Mouse (Mus musculus): ENCODE measurements at regions not wholly inside any gene's neighbourhood (a gene's known extent, or its start where the extent isn't known, plus 50 kb on each side); places are given as distances from the start of the nearest gene placed in this dataset.

GRCm38 (mm10) chr16:9274583-9275100, 444.7 kb downstream of the 1810013L24Rik start:
- no peak for ATAC-seq
- Histone ChIP-seq H3K27me3 (replicated peaks; ENCODE audit: control insufficient read depth, insufficient read depth, low read length) (no peaks in the 10 kb centered on the region), H3K9me3 (ENCODE audit: control insufficient read depth, low read length) (no peaks in the 10 kb centered on the region), H3K4me3 (ENCODE audit: low read length) (no peak overlapping the region), H3K9ac (ENCODE audit: low read depth, low read length) (no peak overlapping the region), H3K4me1 (ENCODE audit: control insufficient read depth, insufficient read depth, low read depth, low read length) (no peaks in the 10 kb centered on the region), H3K4me2 (ENCODE audit: low read length) (no peak overlapping the region), H3K27ac (ENCODE audit: low read depth, low read length) (no peak overlapping the region), H3K36me3 (ENCODE audit: control insufficient read depth, insufficient read depth, low read length) (no peaks in the 10 kb centered on the region)
- WGBS = 58% methylated on average over 7 of the region's 7 CpGs

- WGBS = 78% methylated on average over 4 of the region's 4 CpGs
- Histone ChIP-seq H3K4me3 (ENCODE audit: low read length) (no peak overlapping the region), H3K9ac (ENCODE audit: low read depth, low read length) (no peak overlapping the region), H3K9me3 (ENCODE audit: control insufficient read depth, low read length) (no peaks in the 10 kb centered on the region), H3K27ac (ENCODE audit: low read depth, low read length) (no peak overlapping the region), H3K4me1 (ENCODE audit: control insufficient read depth, insufficient read depth, low read depth, low read length) (peaks cover 2% of the 10 kb centered on the region; the same call in 1 of the 2 replicates), H3K4me2 (ENCODE audit: low read length) (no peak overlapping the region), H3K36me3 (ENCODE audit: control insufficient read depth, insufficient read depth, low read length) (no peaks in the 10 kb centered on the region), H3K27me3 (replicated peaks; ENCODE audit: control insufficient read depth, insufficient read depth, low read length) (no peaks in the 10 kb centered on the region)
- no peak for ATAC-seq
Measured at GRCm38 (mm10) chr16:9275426-9275825, 445.5 kb downstream of the 1810013L24Rik start.

GRCm38 (mm10) chr16:9277064-9277463, 447.2 kb downstream of the 1810013L24Rik start:
- no peak overlapping the region for H3K27ac ChIP-seq (ENCODE audit: low read depth, low read length)
- H3K4me2 ChIP-seq (ENCODE audit: low read length) = no peak overlapping the region
- no peak overlapping the region for H3K9ac ChIP-seq (ENCODE audit: low read depth, low read length)
- no peak for ATAC-seq
- H3K4me1 ChIP-seq (ENCODE audit: control insufficient read depth, insufficient read depth, low read depth, low read length) = peaks cover 13% of the 10 kb centered on the region
- no peaks in the 10 kb centered on the region for H3K27me3 ChIP-seq (replicated peaks; ENCODE audit: control insufficient read depth, insufficient read depth, low read length)
- H3K36me3 ChIP-seq (ENCODE audit: control insufficient read depth, insufficient read depth, low read length) = no peaks in the 10 kb centered on the region
- H3K9me3 ChIP-seq (ENCODE audit: control insufficient read depth, low read length) = no peaks in the 10 kb centered on the region
- 81% methylated on average over 1 of the region's 1 CpGs for WGBS
- H3K4me3 ChIP-seq (ENCODE audit: low read length) = no peak overlapping the region

- Histone ChIP-seq H3K4me3 (ENCODE audit: low read length) (no peak overlapping the region), H3K9me3 (ENCODE audit: control insufficient read depth, low read length) (no peaks in the 10 kb centered on the region), H3K36me3 (ENCODE audit: control insufficient read depth, insufficient read depth, low read length) (no peaks in the 10 kb centered on the region), H3K27ac (ENCODE audit: low read depth, low read length) (no peak overlapping the region), H3K9ac (ENCODE audit: low read depth, low read length) (no peak overlapping the region), H3K4me1 (ENCODE audit: control insufficient read depth, insufficient read depth, low read depth, low read length) (peaks cover 13% of the 10 kb centered on the region), H3K27me3 (replicated peaks; ENCODE audit: control insufficient read depth, insufficient read depth, low read length) (no peaks in the 10 kb centered on the region), H3K4me2 (ENCODE audit: low read length) (no peak overlapping the region)
- 52% methylated on average over 6 of the region's 6 CpGs for WGBS
- no peak for ATAC-seq
Measured at GRCm38 (mm10) chr16:9279726-9280125, 449.8 kb downstream of the 1810013L24Rik start.

GRCm38 (mm10) chr16:9280431-9280830, 450.5 kb downstream of the 1810013L24Rik start:
- no peaks in the 10 kb centered on the region for H3K27me3 ChIP-seq (replicated peaks; ENCODE audit: control insufficient read depth, insufficient read depth, low read length)
- no peak overlapping the region for H3K4me3 ChIP-seq (ENCODE audit: low read length)
- peak overlapping the region; percentile 49; the same call in 1 of the 2 replicates for H3K27ac ChIP-seq (ENCODE audit: low read depth, low read length)
- H3K36me3 ChIP-seq (ENCODE audit: control insufficient read depth, insufficient read depth, low read length) = no peaks in the 10 kb centered on the region
- no peak overlapping the region for H3K9ac ChIP-seq (ENCODE audit: low read depth, low read length)
- H3K4me2 ChIP-seq (ENCODE audit: low read length) = no peak overlapping the region
- no peaks in the 10 kb centered on the region for H3K9me3 ChIP-seq (ENCODE audit: control insufficient read depth, low read length)
- peaks cover 13% of the 10 kb centered on the region for H3K4me1 ChIP-seq (ENCODE audit: control insufficient read depth, insufficient read depth, low read depth, low read length)
- WGBS = 42% methylated on average over 4 of the region's 4 CpGs
- peak; percentile 19; the same call in 1 of the 2 replicates for ATAC-seq

- Histone ChIP-seq H3K27me3 (replicated peaks; ENCODE audit: control insufficient read depth, insufficient read depth, low read length) (no peaks in the 10 kb centered on the region), H3K4me1 (ENCODE audit: control insufficient read depth, insufficient read depth, low read depth, low read length) (peaks cover 13% of the 10 kb centered on the region), H3K4me3 (ENCODE audit: low read length) (no peak overlapping the region), H3K27ac (ENCODE audit: low read depth, low read length) (peak overlapping the region; percentile 2), H3K4me2 (ENCODE audit: low read length) (0 out of 2 replicates have a peak overlapping the region, but pooled peaks have one; percentile 10), H3K9me3 (ENCODE audit: control insufficient read depth, low read length) (no peaks in the 10 kb centered on the region), H3K36me3 (ENCODE audit: control insufficient read depth, insufficient read depth, low read length) (no peaks in the 10 kb centered on the region), H3K9ac (ENCODE audit: low read depth, low read length) (no peak overlapping the region)
- peak; percentile 97 for ATAC-seq
- WGBS = 3% methylated on average over 5 of the region's 5 CpGs
Measured at GRCm38 (mm10) chr16:9280931-9281330, 451.0 kb downstream of the 1810013L24Rik start.

GRCm38 (mm10) chr16:9284423-9284822, 454.5 kb downstream of the 1810013L24Rik start:
- H3K27me3 ChIP-seq (replicated peaks; ENCODE audit: control insufficient read depth, insufficient read depth, low read length) = no peaks in the 10 kb centered on the region
- no peak overlapping the region for H3K9ac ChIP-seq (ENCODE audit: low read depth, low read length)
- 46% methylated on average over 3 of the region's 3 CpGs for WGBS
- H3K36me3 ChIP-seq (ENCODE audit: control insufficient read depth, insufficient read depth, low read length) = no peaks in the 10 kb centered on the region
- no peak for ATAC-seq
- no peaks in the 10 kb centered on the region for H3K9me3 ChIP-seq (ENCODE audit: control insufficient read depth, low read length)
- H3K4me3 ChIP-seq (ENCODE audit: low read length) = no peak overlapping the region
- H3K27ac ChIP-seq (ENCODE audit: low read depth, low read length) = no peak overlapping the region
- peaks cover 13% of the 10 kb centered on the region for H3K4me1 ChIP-seq (ENCODE audit: control insufficient read depth, insufficient read depth, low read depth, low read length)
- no peak overlapping the region for H3K4me2 ChIP-seq (ENCODE audit: low read length)

GRCm38 (mm10) chr16:9285921-9286320, 456.0 kb downstream of the 1810013L24Rik start:
- Histone ChIP-seq H3K4me1 (ENCODE audit: control insufficient read depth, insufficient read depth, low read depth, low read length) (peaks cover 8% of the 10 kb centered on the region), H3K27me3 (replicated peaks; ENCODE audit: control insufficient read depth, insufficient read depth, low read length) (no peaks in the 10 kb centered on the region), H3K9ac (ENCODE audit: low read depth, low read length) (no peak overlapping the region), H3K9me3 (ENCODE audit: control insufficient read depth, low read length) (no peaks in the 10 kb centered on the region), H3K27ac (ENCODE audit: low read depth, low read length) (no peak overlapping the region), H3K4me2 (ENCODE audit: low read length) (no peak overlapping the region), H3K36me3 (ENCODE audit: control insufficient read depth, insufficient read depth, low read length) (no peaks in the 10 kb centered on the region), H3K4me3 (ENCODE audit: low read length) (no peak overlapping the region)
- 100% methylated on average over 1 of the region's 1 CpGs for WGBS
- no peak for ATAC-seq

- H3K27ac ChIP-seq (ENCODE audit: low read depth, low read length) = no peak overlapping the region
- H3K4me3 ChIP-seq (ENCODE audit: low read length) = no peak overlapping the region
- H3K27me3 ChIP-seq (replicated peaks; ENCODE audit: control insufficient read depth, insufficient read depth, low read length) = no peaks in the 10 kb centered on the region
- no peaks in the 10 kb centered on the region for H3K36me3 ChIP-seq (ENCODE audit: control insufficient read depth, insufficient read depth, low read length)
- H3K9me3 ChIP-seq (ENCODE audit: control insufficient read depth, low read length) = no peaks in the 10 kb centered on the region
- no peak for ATAC-seq
- H3K9ac ChIP-seq (ENCODE audit: low read depth, low read length) = no peak overlapping the region
- H3K4me2 ChIP-seq (ENCODE audit: low read length) = no peak overlapping the region
- H3K4me1 ChIP-seq (ENCODE audit: control insufficient read depth, insufficient read depth, low read depth, low read length) = no peaks in the 10 kb centered on the region
- 86% methylated on average over 6 of the region's 6 CpGs for WGBS
Measured at GRCm38 (mm10) chr16:9287557-9287956, 457.7 kb downstream of the 1810013L24Rik start.

Measured in hindbrain, embryonic 16.5 days (tissue).